Mouse (Mus musculus): ENCODE results near the gene Smim26.

The Smim26 gene

DNA sequence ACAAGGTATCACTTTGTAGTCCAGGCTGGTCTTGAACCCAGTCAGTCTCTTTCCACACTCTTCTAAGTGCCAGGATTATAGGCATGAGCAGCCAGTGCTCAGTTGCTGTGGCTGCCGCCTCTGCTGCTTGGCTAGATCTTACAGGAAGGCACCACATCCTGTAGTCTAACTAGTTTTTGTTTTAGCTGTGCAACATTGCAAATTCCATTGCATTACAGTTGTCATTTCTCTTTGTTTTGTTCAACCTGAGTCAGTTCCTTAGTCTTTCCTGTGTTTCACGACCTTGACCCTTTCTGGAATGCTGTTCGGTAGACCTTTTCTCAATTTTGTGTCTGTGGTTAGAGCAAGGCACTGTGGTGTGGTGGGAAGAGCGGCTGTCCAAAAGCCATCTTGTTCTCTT lies 43.4 kb downstream of the Smim26 start:
- no peak for DNase-seq (ENCODE audit: low spot score)

DNA sequence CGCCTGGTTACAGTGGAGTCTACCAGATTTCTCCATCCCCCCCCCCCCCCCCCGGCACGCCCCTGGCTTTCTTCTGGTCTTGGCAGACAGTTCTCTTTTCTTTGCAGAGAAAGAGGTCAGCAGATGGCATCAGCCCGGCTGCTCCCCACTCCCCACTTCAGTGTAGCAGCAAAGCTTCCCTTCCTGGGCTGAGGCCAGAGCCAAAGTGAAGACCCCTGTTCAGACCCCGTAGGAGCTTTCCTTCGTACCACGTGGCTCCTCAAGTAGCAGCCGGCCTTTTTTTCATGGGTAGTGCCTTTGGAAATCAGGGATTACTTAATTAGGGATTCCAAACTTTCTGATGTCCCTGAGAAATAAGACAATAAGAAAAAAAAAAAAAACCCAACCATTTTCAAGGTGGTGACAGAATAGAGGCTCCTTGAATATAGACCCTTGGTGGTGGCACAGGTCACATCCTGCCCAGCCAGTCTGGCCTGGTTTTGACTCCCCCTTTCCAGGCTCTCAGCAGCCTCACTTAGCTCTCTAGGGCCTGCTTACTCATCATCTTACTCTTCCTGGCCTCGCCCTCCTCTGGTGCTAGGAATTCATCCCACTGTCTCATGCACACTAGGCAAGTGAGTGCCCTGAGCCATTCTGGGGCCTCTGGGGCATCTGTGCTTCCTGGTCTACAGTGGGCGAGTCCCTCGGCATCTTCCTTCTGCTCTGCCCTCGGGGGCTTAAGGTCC lies 44.0 kb downstream of the Smim26 start:
- no peak for DNase-seq (ENCODE audit: low spot score)

DNA sequence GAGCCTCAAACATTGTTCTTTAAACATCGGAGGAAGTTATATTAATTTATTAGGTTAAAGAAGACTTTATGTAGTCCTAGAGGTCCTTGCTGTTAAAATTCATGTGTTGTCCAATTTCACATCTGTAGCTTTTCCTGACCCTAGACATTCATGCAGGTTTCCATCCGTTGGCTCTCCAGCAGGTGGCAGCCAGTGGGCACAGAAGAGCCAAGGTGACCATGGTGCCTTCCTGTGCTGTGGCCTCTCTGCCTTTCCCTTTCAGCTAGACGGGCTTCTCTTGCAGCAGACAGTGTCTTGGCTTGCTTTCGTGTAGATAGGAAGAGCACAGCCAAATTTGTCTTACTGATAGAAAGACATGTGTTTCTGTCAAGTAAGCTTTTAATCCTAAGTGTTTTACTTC lies 44.9 kb downstream of the Smim26 start:
- peak; percentile 22 for DNase-seq (ENCODE audit: low spot score)

DNA sequence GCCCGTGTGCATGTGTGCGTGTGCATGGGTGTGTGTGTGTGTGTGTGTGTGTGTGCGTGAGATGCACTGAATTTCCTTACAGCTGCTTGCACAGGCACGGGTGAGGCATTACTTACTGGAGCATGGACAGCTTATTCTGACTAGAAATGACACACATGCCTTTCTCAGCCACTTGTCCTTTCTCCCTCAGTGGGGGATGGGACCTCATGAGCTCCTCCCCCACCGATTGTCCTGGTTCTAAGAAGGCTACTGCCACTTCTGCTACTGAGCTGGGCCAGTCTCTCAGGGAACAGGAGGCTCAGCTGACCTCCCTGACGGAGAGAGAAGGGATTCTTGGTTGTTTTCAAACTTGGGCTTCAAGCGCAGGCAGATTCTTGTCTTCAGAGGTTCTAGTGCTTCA lies 46.2 kb downstream of the Smim26 start:
- DNase-seq (ENCODE audit: low spot score) = no peak

DNA sequence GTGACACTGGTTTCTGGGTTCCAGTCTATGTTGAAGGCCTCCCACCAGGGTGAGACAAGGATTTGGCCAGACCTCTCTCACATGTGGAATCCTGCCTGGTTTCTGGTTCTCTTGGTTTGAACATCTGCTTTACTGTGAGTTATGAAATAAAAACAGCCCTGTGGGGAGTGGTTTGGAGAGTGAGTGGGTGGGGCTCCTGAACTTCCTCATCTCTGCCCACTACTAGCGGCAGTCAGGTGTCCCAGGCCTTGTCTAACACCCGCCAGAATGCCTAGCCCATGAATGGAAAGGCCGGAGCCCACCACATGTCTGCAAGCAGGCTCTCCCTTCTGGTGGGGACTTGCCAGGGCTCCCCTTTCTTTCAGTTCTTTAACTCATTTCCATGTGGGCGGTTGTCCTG lies 48.1 kb downstream of the Smim26 start:
- no peak for DNase-seq (ENCODE audit: low spot score)
